Mouse (Mus musculus): ENCODE measurements around the gene Camk2d.

DNA sequence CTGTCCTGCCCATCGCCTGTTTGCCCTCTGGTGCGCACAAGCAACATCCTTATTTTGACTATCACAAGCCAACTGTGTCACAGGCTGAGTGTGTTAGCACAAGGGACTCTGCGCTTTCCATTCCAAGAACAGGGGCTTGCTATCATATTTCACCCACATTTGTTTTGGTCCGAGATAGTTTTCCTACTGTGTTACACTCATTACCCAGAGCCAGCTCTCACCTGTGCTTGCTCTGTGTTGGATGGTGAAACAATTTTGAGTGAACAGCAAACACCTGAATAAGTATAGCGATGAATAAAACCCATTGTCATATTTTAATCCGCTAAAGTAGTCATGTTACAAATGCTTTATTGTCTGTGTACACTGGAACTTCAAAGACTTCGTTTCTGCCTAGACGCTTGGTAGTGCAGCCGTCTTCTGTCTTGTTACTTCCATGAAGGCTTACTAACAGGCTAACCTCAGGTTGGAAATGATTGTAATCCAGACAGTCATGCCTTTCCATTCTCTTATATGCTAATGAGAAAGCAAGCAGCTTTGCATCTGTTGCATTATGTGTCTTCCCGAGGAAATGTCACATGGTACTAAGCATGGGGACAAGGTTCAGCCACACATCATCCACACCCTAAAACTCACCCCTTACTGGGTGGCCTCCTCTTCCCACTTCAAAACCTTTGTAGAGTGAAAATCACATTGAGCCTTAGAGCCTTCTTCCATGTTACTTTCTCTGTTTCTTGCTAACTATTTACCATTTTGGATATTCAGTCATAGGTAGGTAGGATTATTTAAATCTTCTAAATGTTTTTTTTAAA is 44.5 kb downstream of the Camk2d start:
- no peak for TF ChIP-seq CTCF (IDR thresholded peaks at IDR 0.05; ENCODE audit: low read depth, low read length)
- TF ChIP-seq GATA1 (IDR thresholded peaks at IDR 0.05; ENCODE audit: borderline replicate concordance, low read length), result no peak
- no peak for TF ChIP-seq GATA2 (IDR thresholded peaks at IDR 0.05; ENCODE audit: borderline replicate concordance, low read depth, low read length)

Measured in G1E (cell line).